23 mouse cellular contexts compared by ENCODE assay signal in the genomic region with DNA sequence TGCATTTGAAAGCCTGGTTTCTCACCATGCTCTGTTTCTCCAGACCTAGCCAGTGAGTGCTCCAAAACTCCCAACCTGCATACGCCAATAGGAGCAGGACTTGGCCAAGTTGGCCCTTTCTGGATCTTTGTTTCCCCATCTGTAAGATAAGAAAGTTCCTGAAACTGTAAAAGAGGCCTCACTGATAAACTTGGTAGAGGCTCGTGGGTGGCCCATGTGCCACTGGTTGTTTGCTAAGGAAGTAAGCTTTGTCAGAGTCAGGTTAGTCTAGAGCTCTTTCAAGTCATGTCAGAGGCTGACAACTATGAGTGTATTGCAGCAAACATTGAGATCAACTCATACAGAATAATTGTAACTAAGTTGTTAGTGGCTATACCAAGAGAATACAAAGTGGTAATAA.
"Had no signal": no experiment of that assay in that cellular context is flagged by ENCODE, and none has a peak within 500 bp of the region (broad histone marks: within the 10 kb centered on the region; RNA-seq: fewer than 3 reads in every experiment).

No protein-coding gene starts in this region.

- H3K9me3 ChIP-seq: limb, embryonic 10.5 days; limb, embryonic 13.5 days; lung, embryonic 15.5 days; midbrain, embryonic 10.5 days; midbrain, embryonic 13.5 days; neural tube, embryonic 13.5 days; stomach, embryonic 15.5 days had no signal

- H3K4me3 ChIP-seq: layer of hippocampus, adult 2 months; limb, embryonic 10.5 days; limb, embryonic 13.5 days; lung, embryonic 15.5 days; midbrain, embryonic 10.5 days; midbrain, embryonic 13.5 days; myocyte; neural tube, embryonic 13.5 days; stomach, embryonic 15.5 days had no signal

- H3K27ac ChIP-seq: layer of hippocampus, adult 2 months; limb, embryonic 10.5 days; limb, embryonic 13.5 days; lung, embryonic 15.5 days; midbrain, embryonic 10.5 days; midbrain, embryonic 13.5 days; neural tube, embryonic 13.5 days; stomach, embryonic 15.5 days had no signal

- H3K4me2 ChIP-seq: limb, embryonic 13.5 days; lung, embryonic 15.5 days; midbrain, embryonic 13.5 days; neural tube, embryonic 13.5 days; stomach, embryonic 15.5 days had no signal

- DNase-seq: kidney, adult 18-20 months; kidney, adult 9 months; kidney, postnatal 14 days; kidney, postnatal 4 days; layer of hippocampus, adult 9-11 months; lung, adult 18-20 months; lung, postnatal 14 days; lung, postnatal 4 days; right cerebral cortex, adult 18-20 months; right cerebral cortex, postnatal 14 days; right cerebral cortex, postnatal 4 days; thymus, postnatal 36 days had no signal

- H3K27me3 ChIP-seq: limb, embryonic 13.5 days; lung, embryonic 15.5 days; midbrain, embryonic 13.5 days; neural tube, embryonic 13.5 days; stomach, embryonic 15.5 days had no signal

- ATAC-seq: intestine, embryonic 16.5 days; midbrain, embryonic 13.5 days; midbrain, embryonic 16.5 days had no signal

- H3K9ac ChIP-seq: limb, embryonic 13.5 days; lung, embryonic 15.5 days; midbrain, embryonic 13.5 days; neural tube, embryonic 13.5 days; stomach, embryonic 15.5 days had no signal

- H3K4me1 ChIP-seq: limb, embryonic 10.5 days; limb, embryonic 13.5 days; lung, embryonic 15.5 days; midbrain, embryonic 10.5 days; midbrain, embryonic 13.5 days; neural tube, embryonic 13.5 days; stomach, embryonic 15.5 days had no signal
